Mouse (Mus musculus) liver, adult 2 months (tissue): ENCODE data around the gene Atp11a.

Experiments used
- CTCF ChIP-seq: fragments of 200-500 bp; IDR thresholded peaks from 2 replicates; pipeline ENCODE4 v1.5.1; 2011; ENCODE audit warnings: low read depth, low read length, control low read depth
- POLR2A ChIP-seq: fragments of 200-500 bp; IDR thresholded peaks from 2 replicates; pipeline ENCODE4 v1.6.1; 2011; ENCODE audit warnings: low read length, control low read depth; ENCODE audit not compliant: insufficient read depth; ENCODE audit errors: extremely low read depth

DNA sequence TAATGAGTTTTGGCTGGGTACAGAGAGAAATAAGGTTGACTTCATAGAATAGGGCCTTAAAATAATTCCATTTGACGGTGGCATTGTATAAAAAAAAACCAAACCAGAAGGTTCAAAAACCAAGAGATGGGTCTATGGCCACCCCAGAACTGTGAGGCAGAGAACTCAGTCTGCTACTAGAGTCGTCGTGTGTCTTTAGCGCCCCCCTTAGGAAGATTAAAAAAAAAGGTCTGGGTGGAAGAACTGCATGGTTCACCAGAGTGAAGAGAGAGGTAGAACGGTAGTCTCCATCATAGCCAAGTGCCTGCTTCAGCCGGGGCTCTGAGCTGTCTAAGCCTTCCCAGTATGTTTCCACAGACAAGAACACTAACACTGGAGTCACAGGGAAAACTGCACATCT is 54.4 kb downstream of the Atp11a start:
- TF ChIP-seq POLR2A (no peak), CTCF (no peak)
